Mouse (Mus musculus) embryo, embryonic 10 days (tissue): ENCODE data around the gene Tnip1.

Experiments
- DNase-seq: peaks from one replicate; pipeline ENCODE4 v3.0.0-alpha.2; 2015; ENCODE audit warnings: low spot score

Tnip1 gene

DNA sequence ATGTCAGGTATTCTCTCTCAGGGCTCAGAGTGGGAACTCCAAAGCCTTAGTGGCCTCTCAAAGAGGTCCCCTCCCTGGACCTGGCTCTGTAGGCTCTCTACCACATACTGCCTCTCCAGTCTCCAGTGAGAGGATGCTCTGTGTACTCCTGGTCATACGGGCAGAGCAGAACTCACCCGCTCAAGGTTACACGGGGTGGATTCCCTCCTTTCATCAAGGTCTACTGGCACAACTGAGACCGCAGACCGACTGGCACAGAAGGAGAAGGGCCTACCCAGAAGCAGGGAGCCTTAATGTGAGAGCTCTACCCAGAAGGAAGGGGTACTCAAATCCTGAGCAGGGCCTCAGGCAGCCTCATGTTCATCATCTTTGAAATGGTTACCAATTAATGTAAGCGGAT is 30.2 kb downstream of the Tnip1 start:
- DNase-seq, result no peak

DNA sequence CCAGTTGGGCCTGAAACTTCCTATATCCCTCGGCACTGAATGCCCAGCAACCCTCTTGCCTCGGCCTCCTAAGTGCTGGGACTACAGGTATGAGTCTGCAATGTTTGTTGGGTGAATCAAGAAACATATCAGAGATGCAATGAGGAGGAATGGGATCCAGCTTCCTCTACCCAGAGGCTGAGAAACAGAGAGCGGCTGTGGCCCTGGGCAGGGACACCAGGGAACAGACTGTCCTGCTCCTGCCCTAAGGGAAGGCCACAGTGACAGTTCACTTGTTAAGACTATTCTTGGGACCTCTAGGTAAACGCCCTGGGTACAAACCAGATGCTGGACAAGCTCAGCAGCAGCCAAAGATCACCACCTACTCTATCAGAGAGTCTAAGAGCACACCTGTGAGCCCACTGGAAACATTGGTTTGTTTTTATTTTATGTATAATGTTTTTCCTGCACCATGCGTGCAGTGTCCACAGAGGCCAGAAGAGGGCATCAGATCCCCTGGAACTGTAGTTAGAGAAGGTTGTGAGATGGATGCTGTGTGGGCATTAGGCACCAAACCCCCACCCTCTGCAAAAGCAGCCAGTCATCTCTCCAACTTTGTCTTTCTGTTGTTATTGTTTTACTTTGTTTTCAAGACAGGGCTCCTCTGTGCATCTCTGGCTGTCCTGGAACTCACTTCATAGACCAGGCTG is 31.2 kb downstream of the Tnip1 start:
- peak; percentile 58 for DNase-seq

DNA sequence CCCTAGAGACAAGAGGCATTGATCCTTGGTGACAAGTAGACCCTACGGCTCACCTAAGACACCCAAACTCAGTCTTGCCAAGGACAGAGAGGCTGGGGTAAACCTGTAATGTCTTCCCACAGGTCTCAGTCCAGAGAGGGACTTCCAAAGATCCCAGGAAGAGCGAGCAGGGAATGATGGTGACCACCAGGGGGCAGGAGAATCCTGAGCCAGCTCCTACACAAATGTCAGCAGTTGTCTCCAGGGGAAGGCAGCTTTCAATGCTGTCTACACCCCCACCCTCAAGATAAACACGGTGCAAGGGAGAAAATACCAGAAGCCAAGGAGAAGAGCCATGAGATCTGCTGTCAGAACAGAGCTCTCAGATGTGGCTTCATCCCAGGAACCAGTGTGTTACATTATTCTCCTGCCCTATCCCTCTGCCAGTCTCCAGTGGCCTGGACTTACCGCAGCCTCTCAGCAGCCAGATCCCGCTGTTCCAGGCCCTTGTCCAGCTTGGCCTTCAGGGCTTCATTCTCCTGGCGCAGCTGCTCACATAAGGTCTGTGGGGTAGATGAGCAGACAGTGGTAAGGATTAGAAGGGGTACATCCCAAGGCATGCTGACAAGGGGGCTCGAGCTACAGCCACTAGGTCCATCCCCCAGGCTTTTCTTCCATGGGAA is 32.3 kb downstream of the Tnip1 start:
- peak; percentile 75 for DNase-seq

DNA sequence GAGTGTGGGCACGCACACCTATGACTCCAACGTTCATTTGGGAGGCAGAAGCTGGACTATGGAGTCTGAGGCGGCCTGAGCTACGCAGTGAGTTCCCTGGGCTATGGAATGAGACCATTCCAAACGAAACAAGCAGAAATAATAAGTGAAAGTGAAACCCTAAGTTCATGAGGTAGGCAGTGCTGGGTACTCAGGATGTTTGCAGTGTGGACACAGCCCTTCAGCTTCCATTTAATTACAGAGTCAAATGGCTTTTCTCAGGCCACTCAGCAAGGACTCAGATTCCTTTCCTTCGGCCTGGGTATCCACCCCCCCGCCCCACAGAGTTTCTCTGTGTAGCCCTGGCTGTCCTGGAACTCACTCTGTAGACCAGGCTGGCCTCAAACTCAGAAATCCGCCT is 33.0 kb downstream of the Tnip1 start:
- DNase-seq, result no peak

DNA sequence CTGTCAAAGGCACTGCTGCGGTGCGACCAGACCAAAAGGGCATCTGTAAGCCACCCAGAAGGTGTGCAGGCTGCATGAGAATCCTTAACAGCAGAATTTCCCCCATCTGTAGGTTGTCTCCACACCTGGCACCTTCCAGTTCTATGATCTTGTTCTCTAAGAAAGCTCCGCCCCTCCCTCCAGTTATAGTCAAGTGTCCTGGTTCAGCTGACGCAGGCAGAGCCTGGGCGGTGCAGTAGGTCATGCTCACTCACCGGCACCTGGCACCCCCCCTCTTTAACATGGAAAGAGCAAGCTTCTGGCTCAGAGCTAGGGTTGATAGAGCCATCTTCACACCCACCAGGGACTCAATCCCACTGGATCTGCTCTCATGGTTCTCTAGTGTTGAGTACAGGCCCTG is 33.4 kb downstream of the Tnip1 start:
- no peak for DNase-seq

DNA sequence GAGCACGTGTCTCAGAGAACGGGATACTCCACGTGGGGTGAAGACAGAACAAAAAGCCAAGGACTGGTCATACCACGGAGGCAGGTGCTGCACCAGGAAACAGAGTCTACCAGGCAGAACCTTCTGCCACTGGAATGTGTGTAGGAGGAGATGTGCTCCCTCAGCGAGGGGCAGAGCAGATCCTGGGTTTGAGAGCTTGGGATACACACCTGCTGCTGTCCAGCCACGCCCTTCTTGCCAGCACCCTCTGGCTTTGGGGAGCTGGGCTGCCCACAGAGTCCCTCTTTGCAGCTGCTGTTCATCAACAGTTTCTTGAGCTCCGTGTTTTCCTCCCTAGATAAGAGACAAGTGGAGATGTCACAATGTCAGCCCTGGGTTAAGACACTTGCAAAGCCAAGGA is 33.8 kb downstream of the Tnip1 start:
- no peak for DNase-seq

DNA sequence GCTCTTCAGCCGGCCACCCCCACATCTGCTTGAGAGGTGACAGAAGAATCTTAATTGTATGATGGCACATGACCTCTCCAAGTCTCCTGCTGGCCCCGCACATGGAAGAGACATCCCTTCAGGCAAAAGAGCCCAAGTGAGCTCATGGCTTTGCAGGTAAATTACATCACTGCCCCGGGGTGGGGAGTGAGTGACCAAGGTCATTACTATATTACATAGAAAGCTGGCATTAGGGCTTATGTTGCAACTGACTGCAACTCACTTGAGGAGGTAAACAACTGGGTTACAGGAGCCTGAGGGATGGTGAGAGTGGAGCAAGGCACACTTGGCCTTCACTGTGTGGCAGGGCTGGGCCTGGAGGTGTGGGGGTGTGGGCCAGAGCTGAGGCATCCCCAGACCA is 34.5 kb downstream of the Tnip1 start:
- no peak for DNase-seq

DNA sequence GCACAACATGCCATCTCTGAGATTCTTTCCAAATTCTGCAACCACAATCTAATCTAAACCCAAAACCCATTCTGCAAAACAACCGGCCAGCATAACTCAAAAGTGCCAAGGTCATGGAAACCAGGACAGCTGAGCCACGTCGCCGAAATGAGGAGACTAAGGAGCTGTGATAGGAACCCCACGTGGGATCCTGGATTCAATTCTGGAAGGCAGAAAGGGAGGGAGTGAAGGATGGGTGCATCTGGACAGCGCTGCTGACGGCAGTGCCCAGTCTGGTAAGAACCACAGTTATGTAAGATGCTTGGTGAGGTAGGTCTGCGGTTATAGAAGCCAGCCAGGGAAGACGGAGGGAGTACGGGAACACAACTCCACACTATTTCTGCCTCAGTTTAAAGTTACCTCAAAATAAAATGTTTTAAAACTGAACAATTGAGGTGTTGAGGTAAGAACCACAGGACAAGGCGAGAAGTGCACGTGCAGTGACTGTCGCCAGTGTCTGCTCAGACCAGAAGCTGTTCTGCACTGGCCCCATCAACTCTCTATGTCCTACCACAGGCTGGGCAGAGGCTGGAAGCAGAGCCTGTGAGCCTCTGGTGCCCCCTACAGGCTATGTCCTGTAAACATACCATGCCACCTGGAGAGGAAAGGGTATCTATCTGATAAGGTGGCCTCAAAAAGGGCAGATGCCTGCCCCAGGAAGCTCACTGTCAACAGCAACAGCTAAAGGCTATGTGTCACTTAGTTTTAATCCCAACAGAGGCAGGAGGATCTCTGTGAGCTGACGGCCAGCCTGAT is 35.2 kb downstream of the Tnip1 start:
- DNase-seq, result peak; percentile 78

DNA sequence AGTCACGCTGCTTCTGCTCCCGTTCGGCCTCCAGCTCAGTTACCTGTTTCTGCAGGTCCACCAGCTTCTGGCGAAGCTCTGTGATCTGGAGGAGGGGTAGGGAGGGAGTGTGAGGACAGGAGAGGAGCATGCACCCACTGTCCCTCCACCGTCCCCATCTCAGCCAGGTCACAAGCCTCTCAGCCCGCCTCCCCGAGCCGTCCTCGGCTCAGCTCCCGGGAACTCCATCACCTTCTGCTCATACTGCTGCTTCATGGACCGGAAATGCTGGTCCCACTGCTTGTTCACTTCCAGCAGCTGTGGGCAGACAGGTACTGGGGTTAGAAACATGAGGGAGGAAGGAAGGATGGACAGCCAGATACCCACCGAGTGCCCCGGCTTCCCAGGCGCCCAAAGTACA is 38.6 kb downstream of the Tnip1 start:
- DNase-seq, result no peak

DNA sequence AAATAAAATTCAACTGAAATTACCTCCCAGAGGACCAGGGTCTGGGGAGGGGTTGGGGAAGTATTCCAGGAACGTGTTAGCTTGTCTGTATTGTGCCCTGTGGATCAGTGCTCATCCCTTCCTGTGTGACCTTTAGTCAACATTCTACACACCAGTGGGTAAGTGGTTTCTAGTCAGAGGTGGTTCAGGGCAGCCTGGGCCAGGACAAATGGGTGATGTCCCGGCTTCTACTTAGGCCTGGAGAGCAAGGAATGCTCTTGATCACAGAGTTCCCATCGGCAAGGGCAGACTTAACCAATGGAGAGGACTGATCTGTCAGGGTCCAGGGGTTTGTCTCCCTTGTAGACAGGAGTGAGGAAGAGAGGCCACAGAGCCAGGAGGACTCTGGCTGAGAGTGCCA is 40.2 kb downstream of the Tnip1 start:
- no peak for DNase-seq

DNA sequence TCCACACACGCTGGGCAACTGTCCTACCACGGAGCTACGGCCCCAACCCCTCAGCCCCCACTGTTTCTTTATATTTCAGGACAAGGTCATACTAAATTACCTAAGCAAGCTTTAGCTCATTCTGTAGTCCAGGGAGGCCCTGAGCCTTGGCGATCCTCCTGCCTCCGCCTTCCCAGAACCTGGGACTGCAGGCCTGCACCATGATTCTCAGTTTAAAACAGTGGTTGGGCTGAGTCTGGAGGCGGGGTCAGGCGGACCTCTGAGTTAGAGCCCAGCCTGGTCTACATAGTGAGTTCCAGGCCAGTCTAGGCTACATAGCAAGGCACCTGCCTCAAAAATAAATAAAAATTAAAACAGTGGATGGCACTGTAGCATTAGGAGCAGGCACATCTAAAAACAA is 40.9 kb downstream of the Tnip1 start:
- peak; percentile 70 for DNase-seq

DNA sequence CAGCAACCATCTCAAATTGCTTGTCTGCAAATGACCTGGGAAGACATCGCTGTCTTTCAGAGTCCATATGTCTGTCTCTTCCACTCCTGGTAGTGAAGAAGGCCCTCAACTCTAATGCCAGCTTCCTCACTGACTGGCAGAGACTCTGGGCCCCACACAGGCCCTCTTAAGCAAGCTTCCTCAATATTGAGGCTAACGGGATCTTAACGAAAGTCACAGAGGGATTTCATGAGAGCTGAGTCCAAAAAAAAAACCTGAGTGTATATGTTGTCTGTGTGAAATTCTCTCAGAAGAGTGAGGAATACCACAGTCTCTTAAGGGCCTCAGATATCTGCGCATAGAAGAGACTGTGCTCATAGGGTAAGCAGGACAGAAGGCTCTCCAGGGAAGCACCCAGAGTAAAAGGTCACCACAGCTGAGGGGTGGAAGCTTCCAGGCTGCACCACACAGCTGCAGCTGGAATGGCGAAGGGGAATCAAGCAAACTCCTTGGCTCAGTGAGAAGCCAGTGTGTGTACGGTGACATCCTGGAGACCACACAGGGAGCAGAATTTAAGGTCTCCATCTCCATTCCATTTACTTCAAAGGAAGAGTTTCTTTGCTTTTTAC is 41.6 kb downstream of the Tnip1 start:
- no peak for DNase-seq

DNA sequence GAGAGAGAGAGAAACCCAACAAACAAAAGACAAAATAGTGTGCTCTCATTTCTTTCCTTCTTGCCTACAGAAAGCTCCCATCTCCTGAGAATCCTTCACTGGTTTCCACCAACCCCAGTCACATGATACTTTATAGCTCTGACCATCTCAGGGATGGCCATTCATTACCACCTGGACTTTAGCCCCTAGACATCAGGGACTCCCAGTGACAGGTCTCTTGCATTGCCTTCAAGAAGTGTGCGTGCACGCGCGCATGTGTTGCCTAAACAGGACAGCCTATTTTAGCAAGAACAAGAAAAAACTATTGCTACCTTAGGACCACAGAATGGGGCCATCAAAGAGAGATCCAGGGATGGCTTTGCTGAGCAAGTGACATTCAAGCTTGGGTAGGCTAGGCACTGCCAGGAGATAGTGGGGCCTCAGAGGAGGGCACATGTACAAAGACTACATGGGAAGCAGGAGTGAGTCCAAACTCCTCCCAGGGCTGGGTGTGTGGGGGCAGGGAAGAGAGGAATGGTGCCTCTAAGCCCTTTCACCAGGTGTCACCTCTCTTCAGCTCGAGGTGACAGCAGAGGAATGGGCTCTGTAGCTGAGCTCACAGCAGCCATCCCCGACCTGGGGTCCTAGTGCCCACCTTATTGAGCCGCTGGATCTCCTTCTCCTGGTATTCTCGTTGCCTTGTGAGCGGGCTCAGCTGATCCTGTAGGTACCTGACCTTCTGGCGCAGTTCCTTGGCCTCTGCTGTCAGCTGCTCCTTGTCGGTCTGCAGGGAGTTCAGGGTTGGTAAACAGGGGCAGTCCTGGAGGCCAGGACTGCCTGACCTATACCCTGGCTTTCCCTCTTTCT is 42.4 kb downstream of the Tnip1 start:
- peak; percentile 33 for DNase-seq

DNA sequence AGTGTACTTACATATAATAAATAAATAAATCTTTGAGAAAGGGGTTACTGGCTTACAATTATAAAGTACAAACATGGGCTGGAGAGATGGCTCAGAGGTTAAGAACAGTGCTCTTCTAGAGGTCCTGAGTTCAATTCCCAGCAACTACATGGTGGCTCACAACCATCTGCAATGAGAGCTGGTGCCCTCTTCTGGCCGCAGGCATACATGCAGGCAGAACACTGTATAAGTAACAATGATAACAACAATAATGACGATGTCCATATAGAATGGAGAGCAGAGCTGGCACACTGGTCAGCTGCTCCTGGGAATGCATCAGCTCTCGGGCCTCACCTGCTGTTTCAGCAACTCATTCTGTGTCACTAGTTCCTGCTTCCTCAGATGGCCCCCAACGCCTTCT is 44.4 kb downstream of the Tnip1 start:
- no peak for DNase-seq

DNA sequence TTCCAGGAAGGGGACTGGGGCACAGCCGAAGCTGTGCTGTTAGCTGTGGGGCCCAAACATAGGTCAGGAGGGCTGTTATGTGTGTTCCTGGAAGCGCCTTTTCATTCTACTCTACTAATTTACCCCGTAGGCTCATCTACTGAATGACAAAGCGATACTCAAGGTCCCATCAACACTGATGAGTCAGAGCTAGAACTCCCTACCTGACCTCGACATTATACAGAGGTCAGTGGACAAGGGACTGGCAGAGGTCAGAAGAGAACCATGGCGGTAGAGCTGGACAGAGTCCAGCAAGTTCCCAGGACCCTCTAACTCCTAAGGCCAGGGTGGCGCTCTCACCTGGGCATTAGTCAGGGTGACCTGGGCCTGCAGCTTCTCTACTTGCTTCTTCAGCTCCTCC is 45.3 kb downstream of the Tnip1 start:
- no peak for DNase-seq

DNA sequence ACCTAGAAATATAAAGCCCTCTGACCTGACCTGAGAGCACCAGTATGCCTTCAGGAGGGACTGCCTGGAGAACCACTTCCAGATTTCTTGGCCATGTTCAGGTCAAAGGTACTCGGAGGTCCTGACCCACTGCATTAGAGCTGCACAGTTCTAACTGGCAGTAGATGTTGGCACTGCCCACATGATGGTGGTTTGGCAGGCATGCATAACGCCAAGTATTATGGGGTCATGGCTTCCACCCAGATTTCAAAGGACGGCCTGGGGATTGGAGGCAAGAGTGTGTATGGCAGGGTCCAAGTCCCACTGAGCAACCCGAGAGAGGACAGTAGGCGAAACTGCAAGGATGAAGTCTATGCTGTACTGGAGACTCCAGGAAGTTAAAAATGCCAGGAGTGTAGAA is 48.9 kb downstream of the Tnip1 start:
- no peak for DNase-seq

DNA sequence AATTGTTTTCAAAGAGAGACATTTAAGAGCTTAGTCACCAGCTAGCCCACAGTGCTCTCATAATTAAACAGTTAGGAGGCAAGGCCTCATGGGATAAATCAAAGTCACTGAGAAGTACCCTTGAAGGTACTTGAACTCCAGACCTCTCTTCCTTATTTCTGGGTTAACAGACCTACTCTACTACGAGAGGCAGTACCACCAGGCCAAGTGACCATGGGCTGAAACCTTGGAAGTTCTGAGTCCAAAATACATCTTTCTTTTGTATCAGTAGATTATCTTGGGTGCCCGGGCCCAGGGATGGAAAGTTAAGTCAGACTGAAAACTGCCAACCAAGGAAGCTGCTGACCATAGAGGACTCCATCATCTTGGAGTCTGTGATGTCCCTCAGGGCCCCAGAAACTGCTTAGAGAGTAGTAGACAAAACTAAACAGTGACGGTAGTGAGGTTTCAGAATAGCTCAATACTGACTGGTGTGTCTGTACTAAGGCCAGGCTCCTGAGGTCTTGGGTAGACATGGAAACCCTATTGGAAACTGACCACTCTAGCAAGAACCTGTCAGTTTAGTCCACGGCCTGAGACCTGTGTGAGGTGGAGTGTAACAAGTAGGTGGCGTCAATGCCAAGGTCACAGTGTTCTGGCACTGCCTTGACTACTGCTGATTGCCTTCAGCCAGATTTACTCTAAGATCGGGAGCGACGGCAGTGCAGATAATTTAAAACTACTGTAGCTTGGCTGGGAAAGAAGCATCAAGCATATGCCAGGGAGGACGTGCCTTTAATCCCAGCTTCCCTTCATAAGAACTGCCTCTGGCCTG is 50.0 kb downstream of the Tnip1 start:
- DNase-seq, result no peak

DNA sequence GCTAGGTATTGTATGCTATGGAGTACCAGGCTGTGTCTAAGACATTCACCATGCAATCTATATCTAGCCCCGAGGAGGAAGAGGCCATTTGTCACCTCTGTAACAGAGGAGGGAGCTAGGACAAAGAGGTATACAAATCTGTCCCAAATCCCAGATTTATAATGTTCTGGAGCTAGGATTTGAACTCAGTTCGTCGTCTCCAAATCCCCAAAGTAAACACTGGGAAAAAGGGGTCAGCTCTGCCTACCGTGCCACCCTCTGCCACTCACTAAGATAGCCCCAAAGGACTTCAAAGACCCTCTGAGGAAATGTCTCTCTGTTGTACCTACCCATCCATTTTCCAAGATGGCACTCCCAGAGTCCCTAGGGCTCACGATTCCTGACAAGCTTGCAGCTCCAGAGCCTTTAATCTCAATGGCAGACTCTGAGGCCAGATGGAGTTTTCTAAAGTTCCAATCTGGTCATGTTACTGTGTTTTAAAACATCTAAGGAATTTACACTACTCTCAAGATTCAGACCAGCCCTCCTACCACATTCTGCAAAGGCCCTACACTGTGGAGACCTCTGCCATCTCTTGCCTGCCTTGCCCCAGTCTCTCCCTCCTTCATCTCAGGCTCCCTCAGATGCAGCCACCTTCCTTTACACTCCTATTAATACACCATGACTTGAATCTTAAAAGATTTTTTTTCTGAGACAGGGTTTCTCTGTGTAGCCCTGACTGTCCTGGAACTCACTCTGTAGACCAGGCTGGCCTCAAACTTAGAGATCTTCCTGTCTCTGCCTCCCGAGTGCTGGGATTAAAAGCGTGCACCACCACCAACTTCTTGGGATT is 50.8 kb downstream of the Tnip1 start:
- no peak for DNase-seq

DNA sequence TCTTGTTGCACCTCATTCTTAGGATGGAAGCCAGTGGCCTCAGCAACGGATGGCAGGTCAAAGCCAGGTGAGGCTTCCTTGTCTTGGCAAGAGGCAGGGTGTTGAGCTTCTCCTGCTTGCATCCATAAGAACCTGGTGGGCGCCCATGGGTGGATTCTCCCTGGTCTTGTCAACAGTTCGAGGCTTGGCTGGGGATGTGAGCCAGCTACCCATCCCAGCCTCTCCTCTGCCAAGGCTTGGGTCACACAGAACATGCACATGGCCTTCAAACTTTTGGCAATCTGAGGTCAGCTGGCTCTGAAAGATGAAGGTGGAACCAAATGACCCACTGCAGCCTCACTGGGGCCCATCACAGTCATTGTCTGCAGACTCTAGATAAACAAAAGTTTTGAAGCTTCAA is 51.5 kb downstream of the Tnip1 start:
- no peak for DNase-seq

DNA sequence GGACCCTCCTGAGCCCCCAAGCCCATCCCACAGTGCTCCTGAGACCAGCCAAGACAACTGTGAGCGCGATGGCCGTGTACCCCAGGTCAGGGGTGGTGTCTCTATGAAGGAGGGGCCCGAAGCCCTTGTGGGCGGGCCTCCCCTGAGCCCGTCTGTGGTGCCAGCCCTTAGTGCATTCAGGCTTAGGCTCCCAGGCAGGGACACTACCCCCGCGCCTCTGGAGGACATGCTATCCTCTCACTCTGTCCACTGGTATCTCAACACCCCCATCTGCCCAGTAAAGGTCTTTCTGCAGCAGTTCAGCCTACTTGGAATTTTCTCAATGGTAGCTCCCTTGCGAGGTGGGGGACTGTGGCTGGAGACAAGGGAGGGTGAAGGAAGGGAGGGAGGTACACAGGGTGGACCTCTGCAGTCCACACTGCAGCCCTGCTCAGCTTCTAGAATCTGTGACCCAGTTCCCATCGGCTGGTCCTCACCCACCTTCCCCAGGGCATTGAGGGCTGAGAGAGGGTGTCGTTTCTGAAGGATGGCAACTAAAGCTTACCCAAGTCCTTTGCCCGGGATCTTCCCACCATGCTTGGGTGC is 52.5 kb downstream of the Tnip1 start:
- DNase-seq, result no peak
